Mouse (Mus musculus): ENCODE measurements at regions not wholly inside any gene's neighbourhood (a gene's known extent, or its start where the extent isn't known, plus 50 kb on each side); places are given as distances from the start of the nearest gene placed in this dataset.

DNA sequence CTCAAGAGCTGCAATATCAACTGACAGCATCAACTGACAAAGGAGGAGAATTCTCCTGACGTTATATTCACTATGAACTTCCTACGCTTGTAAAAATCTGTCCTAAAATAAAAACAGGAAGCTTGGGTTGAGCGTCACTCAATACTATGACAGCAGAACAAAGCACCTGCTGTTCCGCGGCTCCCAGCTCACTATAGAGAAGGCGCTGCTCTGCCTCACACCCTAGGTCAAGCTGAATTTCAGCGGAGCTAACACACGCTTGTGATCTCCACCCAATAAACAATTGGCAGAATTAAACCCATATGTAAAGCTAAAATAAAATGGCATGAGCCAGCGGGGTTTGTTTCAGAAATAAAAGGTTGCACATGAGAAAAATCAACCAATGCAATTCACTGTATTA is 57.1 kb upstream of the Vamp9 start:
- no peak for TF ChIP-seq CTCF (conservative IDR thresholded peaks at IDR 0.05; ENCODE audit: low read length)
- TF ChIP-seq POU5F1 (IDR thresholded peaks at IDR 0.05; ENCODE audit: borderline replicate concordance, low read length) = no peak
- no peak for TF ChIP-seq NANOG (IDR thresholded peaks at IDR 0.05; ENCODE audit: borderline replicate concordance, low read length)

Data from E14TG2a.4 (cell line).